Mouse (Mus musculus): ENCODE results near the gene Spatc1l.

Spatc1l gene

GRCm38 (mm10) chr10:76561972-76562371, at the start of gene Spatc1l:
Gene Spatc1l, plus strand, starts transcription at chr10:76562272.
- DNase-seq (ENCODE audit: low spot score), result no peak

- peak; percentile 70 for DNase-seq (ENCODE audit: low spot score)
These were observed 49.0 kb upstream of the Spatc1l start for GRCm38 (mm10) chr10:76512965-76513583.

DNA sequence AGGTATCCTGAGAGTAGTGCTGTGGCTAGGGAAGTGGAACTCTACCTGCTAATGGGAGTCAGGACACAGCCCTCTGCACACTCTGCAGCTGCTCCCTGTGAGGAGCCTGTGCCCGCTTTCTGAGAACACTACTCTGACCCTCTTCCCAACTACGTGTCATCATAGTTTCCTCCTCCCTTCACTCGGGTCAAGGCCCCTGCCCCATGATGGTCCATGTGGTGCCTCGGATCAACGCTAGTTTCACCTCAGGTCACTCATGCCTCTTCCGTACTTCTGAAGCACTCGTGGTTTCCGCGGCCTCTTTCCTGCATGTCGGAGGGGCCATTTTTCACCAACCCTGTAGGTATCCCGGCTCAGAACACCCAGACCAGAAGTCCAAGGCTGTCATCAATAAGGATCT, 31.1 kb upstream of the Spatc1l start:
- no peak for DNase-seq (ENCODE audit: low spot score)

GRCm38 (mm10) chr10:76531375-76531774, 30.7 kb upstream of the Spatc1l start, which contains the start of gene Lss:
Gene Lss, plus strand, starts transcription at chr10:76531588.
- DNase-seq (ENCODE audit: low spot score), result peak; percentile 93

DNA sequence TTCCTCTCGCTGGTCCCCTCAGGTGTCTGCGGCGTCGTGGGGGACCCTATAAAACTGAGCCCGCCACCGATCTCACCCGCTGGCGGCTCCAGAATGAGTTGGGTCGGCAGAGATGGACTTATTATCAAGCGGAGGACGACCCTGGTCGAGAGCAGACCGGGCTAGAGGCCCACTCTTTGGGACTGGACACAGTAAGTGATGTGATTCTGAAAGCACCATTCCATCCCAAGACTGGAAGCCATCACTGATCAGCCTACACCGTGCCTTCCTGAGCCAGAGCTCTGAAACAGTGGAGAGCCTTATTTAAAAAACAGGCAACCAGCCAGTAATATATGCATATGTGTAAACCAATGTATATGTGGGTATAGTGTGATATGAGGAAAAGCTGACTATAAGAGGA, 30.2 kb upstream of the Spatc1l start:
- no peak for DNase-seq (ENCODE audit: low spot score)

DNA sequence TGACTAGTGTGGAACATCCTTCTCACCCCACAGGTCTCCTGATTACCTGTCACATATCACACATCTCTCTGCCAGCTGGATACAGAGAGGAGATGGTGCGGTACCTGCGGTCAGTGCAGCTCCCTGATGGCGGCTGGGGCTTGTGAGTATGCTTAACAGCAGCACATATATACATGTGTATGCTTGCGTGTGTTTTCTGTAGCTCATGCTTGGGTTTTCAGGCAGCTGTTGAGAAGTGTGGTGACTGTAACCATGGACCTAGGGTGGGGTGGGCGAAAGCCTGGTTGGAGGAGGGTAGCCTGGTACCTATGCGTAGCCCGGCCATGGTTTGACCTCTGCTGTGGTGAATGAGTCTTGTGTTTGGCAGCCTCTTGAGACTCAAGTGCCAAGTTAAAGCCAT, 26.5 kb upstream of the Spatc1l start:
- DNase-seq (ENCODE audit: low spot score), result no peak

- no peak for DNase-seq (ENCODE audit: low spot score)
These were observed 24.5 kb upstream of the Spatc1l start for GRCm38 (mm10) chr10:76537619-76538018.

- no peak for DNase-seq (ENCODE audit: low spot score)
These were observed 20.6 kb upstream of the Spatc1l start for GRCm38 (mm10) chr10:76541336-76542085.

GRCm38 (mm10) chr10:76542636-76543375, 19.3 kb upstream of the Spatc1l start:
- DNase-seq (ENCODE audit: low spot score), result no peak

DNA sequence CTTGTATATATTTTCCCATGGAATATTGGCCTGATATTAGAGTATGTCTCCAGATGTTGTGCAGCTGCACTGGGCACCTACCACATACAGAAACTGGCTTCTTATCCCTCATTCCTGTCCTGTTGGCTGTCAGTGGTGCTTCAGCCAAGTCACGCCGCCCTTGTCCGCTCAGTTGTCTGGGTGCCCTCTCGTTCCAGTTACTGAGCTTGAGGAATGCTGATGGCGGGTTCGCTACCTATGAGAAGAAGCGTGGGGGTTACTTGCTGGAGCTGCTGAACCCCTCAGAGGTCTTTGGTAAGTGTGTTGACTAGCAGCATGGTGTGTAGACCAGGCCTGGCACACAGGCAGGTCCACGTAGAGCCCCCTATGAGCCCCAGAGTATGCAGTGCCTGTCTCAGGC, 15.5 kb upstream of the Spatc1l start:
- DNase-seq (ENCODE audit: low spot score), result no peak

DNA sequence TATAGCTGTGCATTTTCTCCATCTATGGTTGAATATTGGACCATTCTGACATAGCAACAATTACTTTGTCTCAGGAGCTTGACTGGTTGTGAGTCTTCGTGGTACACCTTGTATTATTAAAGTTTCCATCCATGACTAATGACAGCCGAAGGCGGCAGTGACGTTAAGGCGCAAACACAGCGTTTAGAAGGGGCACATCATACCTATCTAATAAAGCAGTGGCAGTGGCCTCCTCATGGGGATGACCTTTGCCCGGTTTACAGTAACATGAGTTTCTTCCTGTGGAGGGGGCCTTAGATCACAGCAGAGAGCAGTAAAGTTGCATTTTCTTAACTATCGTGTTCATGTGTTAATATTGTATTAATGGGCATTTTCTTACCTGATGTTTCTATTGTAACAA, 13.9 kb upstream of the Spatc1l start:
- no peak for DNase-seq (ENCODE audit: low spot score)

GRCm38 (mm10) chr10:76550458-76550857, 11.6 kb upstream of the Spatc1l start:
- no peak for DNase-seq (ENCODE audit: low spot score)

DNA sequence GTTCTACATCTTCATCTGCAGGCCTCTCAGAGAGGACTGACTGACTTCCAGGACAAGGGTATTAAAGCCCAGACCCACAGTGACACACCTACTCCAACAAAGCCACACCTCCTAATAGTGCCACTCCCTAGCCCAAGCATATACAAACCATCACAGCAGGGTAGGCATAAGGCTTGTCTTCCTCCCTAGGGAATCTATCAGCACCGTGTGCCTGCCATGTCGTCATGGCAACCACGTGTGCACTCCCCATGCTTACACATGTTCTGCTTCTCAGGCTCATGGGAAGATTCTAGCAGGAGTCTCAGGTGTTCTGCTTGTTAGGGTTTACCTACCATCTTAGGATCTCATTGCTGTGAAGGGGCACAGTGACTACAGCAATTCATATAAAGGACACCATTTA, 10.5 kb upstream of the Spatc1l start:
- no peak for DNase-seq (ENCODE audit: low spot score)

- no peak for DNase-seq (ENCODE audit: low spot score)
These were observed 8.0 kb upstream of the Spatc1l start for GRCm38 (mm10) chr10:76554061-76554460.

DNA sequence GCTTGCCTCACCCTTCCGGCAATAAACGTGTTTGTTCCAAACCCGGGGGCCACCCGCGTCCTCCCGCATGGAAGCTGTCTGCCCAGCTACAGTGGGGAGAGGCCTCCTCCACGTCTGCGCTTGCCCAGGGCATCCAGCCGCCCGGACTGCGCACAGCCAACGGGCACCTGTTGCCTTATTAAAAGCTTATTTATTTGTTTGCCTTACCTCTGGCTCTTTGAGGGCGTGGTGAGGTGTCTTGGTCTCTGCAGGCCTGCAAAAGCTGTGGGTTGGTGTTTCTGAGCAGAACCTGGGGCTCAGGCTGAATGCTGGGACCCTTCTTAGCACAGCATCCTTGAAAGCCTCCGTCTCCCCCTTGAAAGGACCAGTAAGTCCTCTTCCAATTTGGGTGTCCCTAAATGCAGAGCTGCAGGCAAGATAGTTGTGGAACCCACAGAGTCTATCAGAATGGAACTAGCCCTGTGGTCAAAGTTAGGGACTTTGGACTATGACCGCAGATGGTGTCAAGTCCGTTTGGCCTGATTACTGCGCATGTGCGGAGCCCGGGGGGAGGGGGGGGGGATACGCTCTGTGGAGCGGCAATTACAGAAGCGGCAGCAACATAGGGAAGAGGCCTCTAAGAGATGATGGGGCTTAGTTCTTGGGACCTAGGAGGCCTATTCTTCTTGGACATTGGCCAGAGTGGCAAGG, 8.1 kb downstream of the Spatc1l start:
- no peak for DNase-seq (ENCODE audit: low spot score)

GRCm38 (mm10) chr10:76571070-76571469, 9.0 kb downstream of the Spatc1l start:
- DNase-seq (ENCODE audit: low spot score), result no peak

DNA sequence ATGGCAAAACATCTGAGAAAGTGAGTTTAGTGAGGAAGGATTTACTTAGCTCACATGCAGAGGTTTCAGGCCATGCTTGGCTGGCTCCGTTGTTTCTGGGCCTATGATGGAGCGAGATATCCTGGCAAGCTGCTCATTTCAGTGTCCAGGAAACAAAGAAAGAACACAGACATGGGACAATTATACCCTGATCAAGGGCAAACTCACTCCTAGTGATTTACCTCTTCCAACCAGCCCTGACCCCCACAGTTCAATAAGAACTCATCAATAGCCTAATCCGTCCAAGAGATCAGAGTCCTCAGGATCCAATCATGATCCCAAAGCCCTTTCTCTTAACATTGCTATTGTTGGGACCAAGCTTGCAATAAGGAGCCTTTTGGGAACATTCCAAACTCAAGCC, 10.1 kb downstream of the Spatc1l start:
- DNase-seq (ENCODE audit: low spot score), result no peak

DNA sequence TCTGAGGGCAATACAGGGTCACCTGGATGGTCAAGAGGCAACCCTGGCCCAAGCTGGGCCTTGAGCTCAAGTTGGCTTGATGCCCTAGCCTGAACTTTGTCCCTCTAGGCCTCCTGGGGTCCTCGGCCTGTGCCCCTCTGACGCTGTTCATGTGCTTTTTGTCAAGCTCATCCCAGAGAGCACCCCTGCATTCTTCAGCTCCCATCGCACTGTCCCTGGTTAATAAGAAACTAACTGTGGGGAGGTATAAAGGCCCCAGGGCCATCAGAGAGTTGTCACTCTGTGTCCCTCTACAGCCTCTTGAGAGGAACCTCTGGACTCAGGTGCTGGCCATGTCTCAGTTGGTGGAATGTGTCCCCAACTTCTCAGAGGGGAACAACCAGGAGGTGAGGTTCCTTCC, 13.3 kb downstream of the Spatc1l start, which contains the start of gene Ftcd:
Gene Ftcd, plus strand, starts transcription at position 275 of the 400 bp plus-strand sequence.
- DNase-seq (ENCODE audit: low spot score), result no peak

DNA sequence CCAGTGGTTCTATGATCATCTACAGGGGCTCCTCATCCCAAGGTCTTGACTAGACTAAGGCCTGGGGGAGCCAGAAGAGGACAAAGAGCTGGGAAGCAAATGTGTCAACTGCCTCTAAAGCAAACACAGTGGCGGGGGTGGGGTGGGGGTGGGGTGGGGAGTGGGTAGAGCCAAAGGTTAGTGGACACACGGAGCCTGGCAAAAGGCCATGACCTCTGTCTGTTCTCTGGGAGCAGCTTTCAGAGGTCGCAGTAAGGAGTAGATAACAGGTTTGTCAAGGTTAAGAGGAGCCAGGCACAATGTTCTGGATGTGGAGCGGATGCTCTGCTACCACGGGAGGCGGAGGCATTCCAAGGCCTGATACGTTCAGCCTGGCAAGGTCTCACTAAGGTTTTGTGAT, 14.8 kb downstream of the Spatc1l start:
- no peak for DNase-seq (ENCODE audit: low spot score)

GRCm38 (mm10) chr10:76584138-76584537, 22.1 kb downstream of the Spatc1l start:
- DNase-seq (ENCODE audit: low spot score), result no peak

DNA sequence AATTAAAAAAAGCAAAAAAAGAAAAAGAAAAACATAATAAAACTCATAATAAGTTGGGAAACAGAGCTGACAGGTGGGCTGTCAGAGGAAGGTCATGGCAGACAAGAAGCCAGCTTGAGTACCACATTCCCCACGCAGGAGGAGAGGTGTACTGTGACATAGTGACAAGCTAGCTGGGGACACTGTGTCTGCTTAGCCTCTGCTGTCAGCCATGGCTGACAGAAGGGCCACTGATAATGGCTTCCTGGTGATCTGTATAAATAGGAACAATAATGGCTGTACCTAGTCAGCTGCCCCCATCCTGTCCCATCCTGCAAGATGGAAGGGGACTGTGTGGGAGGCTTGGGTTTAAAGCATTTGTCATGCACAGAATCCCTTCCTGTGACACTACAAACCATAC, 24.1 kb downstream of the Spatc1l start:
- DNase-seq (ENCODE audit: low spot score), result no peak

- no peak for DNase-seq (ENCODE audit: low spot score)
These were observed 28.1 kb downstream of the Spatc1l start for GRCm38 (mm10) chr10:76590197-76590596.
